19 mouse cellular contexts compared by ENCODE assay signal in the genomic region with DNA sequence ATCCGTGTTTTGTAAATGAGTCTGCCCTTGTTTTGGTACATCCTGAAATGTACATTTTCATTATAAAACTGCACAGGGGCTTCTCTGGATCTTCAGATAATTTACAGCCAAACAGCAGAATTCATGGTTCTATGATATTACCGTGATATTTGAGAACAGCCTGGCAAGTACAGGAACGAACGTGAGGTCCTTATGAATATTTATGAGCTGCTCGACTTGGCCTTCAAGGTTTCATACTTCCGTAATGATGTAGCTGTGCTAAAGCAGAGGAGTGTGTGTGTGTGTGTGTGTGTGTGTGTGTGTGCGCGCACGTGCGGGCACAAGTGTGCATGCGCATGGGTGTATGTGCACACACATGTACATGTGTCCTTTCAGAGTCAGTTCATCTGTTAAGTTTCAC.
"Had no signal": no experiment of that assay in that cellular context is flagged by ENCODE, and none has a peak within 500 bp of the region (broad histone marks: within the 10 kb centered on the region; RNA-seq: fewer than 3 reads in every experiment).

No protein-coding gene starts in this region.

- H3K4me1 ChIP-seq: liver, embryonic 13.5 days; liver, embryonic 15.5 days; lung, embryonic 15.5 days; megakaryocyte, embryonic 14.5 days; midbrain, embryonic 13.5 days; stomach, embryonic 15.5 days had no signal

- H3K27me3 ChIP-seq: liver, embryonic 13.5 days; liver, embryonic 15.5 days; lung, embryonic 15.5 days; megakaryocyte, embryonic 14.5 days; midbrain, embryonic 13.5 days; neural tube, embryonic 12.5 days; stomach, embryonic 15.5 days had no signal

- H3K27ac ChIP-seq: liver, embryonic 13.5 days; liver, embryonic 15.5 days; lung, embryonic 15.5 days; macrophage; midbrain, embryonic 13.5 days; neural tube, embryonic 12.5 days; stomach, embryonic 15.5 days; stomach, postnatal 0 days had no signal

- H3K9ac ChIP-seq: liver, embryonic 13.5 days; liver, embryonic 15.5 days; liver, postnatal 0 days; lung, embryonic 15.5 days; midbrain, embryonic 13.5 days; neural tube, embryonic 12.5 days; stomach, embryonic 15.5 days had no signal

- H3K4me3 ChIP-seq: liver, embryonic 13.5 days; liver, embryonic 15.5 days; lung, embryonic 15.5 days; midbrain, embryonic 13.5 days; neural tube, embryonic 12.5 days; stomach, embryonic 15.5 days had no signal

- H3K36me3 ChIP-seq: liver, embryonic 13.5 days; liver, embryonic 15.5 days; lung, embryonic 15.5 days; midbrain, embryonic 13.5 days; neural tube, embryonic 12.5 days; stomach, embryonic 15.5 days had no signal

- DNase-seq: liver, embryonic 13.5 days; liver, postnatal 0 days; lung, adult 2 months; lung, postnatal 14 days; lung, postnatal 36 days; right cerebral cortex, postnatal 14 days; thymus, adult 2 months; thymus, postnatal 25 days; thymus, postnatal 4 days had no signal

- ATAC-seq: liver, postnatal 0 days; lung, postnatal 0 days; midbrain, embryonic 13.5 days; midbrain, embryonic 16.5 days had no signal

- H3K9me3 ChIP-seq: lung, embryonic 15.5 days; midbrain, embryonic 13.5 days; stomach, embryonic 15.5 days had no signal

- H3K4me2 ChIP-seq: liver, embryonic 13.5 days; liver, embryonic 15.5 days; lung, embryonic 15.5 days; midbrain, embryonic 13.5 days; neural tube, embryonic 12.5 days; stomach, embryonic 15.5 days had no signal
